Mouse (Mus musculus): ENCODE measurements at regions not wholly inside any gene's neighbourhood (a gene's known extent, or its start where the extent isn't known, plus 50 kb on each side); places are given as distances from the start of the nearest gene placed in this dataset.
"Not testable (repeated sequence)": the region's sequence is repeated elsewhere in the genome, so short reads cannot be mapped to it uniquely, and the experiment has no call there.

DNA sequence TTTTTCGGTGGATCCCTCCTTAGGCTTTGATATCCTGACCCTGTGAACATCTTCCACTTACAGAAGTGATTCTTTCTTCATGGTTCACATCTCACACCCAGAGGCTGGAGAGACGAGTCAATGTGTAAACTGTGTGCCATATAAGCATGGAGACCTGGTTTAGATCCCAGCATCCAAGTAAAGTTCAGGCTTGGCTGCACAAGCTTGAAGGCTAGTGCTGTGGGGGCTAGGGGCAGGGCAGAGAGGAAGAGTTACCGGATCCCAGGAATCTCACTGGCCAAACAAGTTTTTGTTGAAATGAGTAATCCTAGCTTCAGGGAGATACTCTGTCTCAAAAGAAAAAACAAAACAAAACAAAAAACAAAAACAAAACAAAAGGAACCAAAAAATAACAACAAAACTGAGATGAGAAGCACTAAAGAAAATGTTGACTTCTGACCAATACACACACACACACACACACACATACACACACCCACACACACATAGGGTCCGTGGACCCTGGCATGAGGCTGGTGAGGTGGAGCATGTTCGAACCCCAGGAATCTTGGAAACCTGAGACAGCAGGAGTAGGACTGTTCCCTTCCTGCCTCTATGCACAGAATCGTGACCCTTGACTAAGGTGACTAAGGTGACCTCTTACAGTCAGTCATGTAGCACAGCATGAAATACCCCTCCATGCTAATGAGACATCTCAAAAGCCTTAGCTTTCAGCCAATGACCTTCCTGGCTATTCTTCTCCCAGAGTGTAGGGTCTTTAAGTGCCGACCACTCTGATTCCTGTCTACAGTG is 55.2 kb downstream of the Gm12728 start:
- no peak for ATAC-seq (ENCODE audit: low TSS enrichment)

DNA sequence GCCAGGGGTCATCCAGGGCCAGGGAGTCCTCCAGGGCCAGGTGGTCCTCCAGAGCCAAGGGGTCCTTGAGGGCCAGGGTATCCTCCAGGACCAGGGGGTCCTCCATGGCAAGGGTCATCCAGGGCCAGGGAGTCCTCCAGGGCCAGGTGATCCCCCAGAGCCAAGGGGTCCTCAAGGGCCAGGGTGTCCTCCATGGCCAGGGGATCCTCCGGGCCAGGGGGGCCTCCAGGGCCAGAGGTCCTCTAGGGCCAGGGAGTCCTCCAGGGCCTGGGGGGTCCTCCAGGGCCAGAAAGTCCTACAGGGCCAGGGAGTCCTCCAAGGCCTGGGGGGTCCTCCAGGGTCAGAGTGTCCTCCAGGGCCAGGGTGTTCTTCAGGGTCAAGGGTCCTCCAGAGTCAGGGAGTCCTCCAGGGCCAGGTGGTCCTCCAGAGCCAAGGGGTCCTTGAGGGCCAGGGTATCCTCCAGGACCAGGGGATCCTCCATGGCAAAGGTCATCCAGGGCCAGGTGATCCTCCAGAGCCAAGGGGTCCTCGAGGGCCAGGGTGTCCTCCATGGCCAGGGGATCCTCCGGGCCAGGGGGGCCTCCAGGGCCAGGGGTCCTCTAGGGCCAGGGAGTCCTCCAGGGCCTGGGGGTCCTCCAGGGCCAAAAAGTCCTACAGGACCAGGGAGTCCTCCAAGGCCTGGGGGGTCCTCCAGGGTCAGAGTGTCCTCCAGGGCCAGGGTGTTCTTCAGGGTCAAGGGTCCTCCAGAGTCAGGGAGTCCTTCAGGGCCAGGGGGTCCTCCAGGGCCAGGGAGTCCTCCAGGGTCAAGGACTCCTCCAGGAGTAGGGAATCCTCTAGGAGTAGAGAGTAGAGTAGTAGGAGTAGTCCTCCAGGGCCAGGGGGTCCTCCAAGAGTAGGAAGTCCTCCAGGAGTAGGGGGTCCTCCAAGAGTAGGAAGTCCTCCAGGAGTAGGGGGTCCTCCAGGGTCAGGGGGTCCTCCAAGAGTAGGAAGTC is 56.6 kb downstream of the Gm12728 start:
- ATAC-seq (ENCODE audit: low TSS enrichment), result not testable (repeated sequence)

DNA sequence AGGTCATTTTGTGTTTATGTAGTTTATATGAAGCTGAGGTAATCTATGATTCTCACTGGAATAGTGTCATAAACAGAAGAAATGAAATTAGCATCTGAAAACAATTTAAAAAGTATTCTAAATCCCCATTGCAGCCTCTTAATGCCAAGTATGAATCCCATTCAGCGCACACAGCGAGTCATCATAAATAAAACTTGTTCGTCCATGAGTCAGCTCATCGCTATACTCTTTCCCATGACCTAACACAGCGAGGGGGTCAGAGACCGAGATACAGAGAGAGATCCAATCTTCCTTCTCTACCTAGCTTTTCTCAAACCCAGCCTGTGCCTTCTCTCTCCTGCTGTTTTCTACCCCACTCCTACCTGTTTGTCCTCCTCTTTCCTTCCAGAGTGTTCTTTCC is 63.4 kb downstream of the Gm12728 start:
- ATAC-seq (ENCODE audit: low TSS enrichment), result no peak

DNA sequence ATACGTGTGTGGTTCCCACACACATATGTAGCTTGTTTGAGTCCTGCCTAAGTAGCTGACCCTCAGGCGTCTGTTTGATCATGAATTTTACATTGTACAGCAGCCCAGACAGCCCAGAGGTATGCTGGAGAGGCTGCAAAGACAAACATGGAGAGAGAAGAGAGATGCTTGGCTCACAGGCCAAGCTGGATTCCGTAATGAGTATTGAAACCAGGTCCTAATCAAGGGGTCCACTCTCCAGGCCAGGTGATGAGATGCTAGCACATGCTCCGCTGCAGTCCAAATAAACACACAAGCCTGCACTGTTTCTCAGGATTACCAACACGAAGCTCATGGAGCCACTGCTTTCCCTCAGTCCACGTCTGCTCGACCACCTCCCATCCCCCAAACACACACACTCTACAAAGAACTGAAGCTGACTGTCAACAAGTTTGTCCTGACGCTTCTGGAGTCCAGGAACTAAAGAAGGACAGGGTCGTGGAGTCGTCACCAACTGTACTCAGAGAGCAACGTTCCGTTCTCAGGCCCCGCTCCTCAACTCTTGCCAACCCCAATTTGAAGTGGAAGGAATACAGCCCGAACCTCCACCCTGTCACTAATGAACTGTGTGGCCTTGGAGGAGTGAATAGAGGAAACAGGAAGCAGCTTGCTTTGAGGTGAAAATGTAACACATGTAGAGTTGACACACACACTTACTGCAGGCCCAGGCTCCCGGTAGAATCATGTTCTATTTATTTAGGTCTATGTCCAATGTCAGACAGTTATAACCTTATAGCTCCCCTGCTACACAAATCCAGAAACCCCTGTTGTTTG is 69.6 kb downstream of the Gm12728 start:
- no peak for ATAC-seq (ENCODE audit: low TSS enrichment)

DNA sequence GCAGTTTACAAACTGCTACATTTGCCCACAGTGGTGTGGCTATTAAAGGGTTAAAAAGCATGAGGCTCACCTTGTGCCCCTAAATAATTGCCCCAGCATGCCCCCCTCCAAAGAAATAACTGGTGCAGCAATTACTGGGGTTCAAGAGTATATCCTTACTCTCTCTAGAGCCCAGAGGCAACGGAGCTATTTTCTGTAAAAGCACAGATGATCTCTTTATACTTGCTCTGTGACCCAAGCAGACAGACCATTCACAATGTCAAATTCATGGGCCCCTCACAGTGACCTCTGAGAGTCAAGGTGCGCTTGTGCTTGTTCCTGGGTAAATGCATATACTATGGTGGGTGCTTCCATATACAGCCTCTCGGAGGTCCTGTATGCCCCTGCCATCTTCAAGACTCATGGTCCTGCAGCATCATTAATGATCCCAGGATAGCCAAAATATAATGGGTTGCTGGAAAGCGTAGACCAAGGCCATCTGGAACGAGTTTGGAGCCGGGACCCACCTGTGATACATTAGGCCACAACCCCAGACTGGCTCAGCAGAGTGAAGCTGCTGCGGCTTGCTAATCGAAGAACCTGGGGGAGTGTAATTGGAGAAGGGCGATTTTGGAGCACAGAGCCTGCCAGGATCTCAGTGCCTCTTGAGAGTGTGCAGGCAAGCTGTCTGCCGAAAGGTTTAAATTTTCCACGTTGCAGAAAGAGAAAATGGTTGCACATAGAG is 71.4 kb downstream of the Gm12728 start:
- ATAC-seq (ENCODE audit: low TSS enrichment), result no peak

DNA sequence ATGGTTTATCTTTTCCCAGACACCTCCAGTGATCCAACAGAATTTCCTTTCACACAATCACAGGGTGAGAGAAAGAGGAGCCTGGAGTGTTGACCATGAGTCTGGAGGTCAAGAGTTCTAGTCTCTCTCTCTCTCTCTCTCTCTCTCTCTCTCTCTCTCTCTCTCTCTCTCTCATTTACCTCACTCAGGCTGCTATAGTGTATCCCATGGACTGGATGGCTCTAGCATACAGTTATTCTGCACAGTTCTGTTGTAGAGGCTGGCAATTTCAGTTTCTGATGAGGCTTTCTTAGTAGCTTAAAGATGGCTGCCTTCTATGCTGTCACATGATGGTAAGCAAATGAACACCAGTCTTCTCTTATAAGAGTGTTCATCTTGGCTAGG is 72.0 kb downstream of the Gm12728 start:
- ATAC-seq (ENCODE audit: low TSS enrichment), result no peak

DNA sequence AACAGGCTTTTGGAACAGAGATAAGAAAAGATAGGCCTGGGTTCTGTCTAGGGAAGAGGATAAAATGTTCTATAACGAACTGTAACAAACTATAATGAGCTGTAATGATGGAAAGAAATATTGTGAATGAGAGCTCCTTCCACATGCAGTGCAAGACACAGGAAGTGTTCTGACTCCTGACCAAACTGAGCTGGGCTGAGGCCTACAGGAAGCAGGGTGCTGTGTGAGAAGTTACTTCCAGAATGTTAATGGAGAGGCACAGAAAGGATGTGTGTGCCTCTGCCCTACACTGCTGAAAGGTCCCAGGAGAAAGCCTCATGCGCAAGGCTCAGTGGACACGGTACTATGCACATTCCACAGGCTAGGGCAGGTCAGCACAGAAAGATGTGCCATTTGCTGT is 80.8 kb downstream of the Gm12728 start:
- ATAC-seq (ENCODE audit: low TSS enrichment), result no peak

DNA sequence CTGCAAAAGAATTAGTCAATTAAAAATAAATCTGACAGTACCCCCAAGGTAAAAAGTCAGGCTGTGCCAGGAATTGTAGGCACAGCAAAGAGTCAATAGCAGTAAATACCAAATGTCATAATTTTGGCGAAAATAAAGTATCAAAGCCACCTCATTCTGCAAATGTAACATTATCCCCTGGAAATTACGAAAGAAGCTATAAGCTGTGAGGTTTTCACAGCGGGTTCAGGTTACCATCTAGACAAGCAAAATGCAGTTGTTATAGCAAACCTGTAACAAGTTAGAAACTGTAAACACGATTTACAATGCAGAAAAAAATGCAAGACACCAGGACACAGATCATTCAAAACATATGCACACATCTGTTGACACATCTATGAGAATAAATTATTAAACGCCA is 87.6 kb downstream of the Gm12728 start:
- ATAC-seq (ENCODE audit: low TSS enrichment), result no peak

DNA sequence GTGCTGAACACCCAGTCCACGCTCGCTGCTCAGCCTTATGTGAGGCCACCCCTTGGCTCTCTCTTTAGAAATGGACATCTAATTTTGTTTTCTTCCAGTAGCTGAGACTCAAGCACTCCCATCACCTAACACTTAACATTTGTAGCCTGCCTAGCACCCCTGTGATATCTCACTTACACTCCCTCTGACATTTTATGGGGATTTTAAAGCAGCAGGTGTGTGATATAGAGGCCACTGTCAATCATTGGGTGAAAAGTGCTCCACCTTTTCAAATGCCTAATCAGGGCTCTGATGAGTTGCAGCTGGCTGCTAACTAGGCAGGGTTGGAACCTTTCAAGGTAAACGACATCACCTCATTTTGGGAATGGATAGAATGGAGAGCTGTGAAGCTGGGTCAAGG is 90.2 kb downstream of the Gm12728 start:
- ATAC-seq (ENCODE audit: low TSS enrichment), result no peak

DNA sequence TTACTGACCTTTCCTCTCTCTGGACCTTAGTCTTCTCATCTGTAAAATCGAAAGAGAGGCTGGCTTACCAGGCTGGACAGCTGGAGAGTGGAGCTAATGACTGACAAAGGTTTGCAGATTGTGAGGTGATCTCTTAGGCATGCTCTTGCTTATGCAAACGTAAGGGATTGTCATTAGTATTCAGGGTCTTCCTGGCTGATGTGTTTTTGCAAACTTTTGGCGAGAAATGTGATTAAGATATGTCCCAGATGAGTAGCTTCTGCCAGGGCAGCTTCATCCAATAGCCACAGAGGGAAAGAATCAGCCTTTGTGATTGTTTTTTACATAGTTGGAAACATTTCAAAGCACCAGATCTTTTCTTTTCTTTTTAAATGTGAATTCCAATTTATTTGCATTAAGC is 95.1 kb downstream of the Gm12728 start:
- no peak for ATAC-seq (ENCODE audit: low TSS enrichment)

DNA sequence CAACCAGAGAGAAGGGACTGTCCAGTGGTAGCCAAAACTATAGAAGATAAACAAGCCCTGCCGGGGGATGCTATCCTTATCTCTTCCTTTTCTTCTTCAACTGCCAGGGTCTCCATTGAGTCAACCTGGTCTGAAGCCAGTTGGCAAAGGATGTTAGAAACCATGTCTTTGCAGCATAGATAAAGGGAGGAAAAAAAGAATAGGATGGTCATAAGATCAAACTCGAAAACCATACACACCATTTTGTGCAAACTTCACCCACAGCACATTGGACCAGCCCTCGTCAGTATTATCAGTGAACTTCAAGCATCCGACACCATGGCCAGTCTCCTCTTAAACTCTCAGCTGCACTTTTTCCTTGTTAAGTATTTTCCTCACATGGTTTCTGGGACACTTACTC is 101.8 kb downstream of the Gm12728 start:
- ATAC-seq (ENCODE audit: low TSS enrichment), result no peak

DNA sequence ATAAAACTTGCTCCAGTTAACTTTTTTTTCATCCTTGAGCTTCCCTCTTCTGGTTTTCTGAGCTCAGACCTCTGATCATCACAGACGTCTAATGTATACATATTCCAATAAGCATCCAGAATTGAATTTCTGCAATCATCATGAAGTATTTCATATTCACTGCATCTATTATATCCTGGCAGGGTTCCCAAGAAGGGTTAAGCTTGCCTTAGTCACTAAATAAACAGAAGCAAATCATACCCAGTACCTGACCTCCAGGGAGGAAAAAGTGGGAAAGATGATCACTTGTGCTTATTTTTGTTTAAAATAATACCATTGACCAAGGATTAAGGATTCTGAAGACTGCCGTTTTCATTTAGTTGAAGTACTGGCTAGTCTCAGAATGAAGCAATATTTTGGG is 102.4 kb downstream of the Gm12728 start:
- ATAC-seq (ENCODE audit: low TSS enrichment), result no peak

DNA sequence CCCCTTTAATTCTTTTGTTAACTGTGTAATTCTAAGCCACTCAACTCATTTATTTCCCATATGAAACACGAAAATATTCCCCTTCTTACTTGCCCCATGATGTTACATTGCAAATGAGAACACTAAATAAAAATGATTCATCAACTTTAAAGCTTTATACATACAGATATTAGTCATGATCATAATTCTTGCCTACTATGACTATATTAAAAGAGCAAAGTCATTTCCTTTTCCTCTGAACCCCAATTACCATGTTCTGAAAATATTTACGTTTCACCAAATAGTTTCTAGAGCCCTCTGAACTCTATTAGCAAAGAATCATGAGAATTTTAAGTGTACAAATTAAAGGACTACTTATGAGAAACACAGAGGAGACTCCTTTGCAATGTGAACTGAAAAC is 105.4 kb downstream of the Gm12728 start:
- no peak for ATAC-seq (ENCODE audit: low TSS enrichment)

DNA sequence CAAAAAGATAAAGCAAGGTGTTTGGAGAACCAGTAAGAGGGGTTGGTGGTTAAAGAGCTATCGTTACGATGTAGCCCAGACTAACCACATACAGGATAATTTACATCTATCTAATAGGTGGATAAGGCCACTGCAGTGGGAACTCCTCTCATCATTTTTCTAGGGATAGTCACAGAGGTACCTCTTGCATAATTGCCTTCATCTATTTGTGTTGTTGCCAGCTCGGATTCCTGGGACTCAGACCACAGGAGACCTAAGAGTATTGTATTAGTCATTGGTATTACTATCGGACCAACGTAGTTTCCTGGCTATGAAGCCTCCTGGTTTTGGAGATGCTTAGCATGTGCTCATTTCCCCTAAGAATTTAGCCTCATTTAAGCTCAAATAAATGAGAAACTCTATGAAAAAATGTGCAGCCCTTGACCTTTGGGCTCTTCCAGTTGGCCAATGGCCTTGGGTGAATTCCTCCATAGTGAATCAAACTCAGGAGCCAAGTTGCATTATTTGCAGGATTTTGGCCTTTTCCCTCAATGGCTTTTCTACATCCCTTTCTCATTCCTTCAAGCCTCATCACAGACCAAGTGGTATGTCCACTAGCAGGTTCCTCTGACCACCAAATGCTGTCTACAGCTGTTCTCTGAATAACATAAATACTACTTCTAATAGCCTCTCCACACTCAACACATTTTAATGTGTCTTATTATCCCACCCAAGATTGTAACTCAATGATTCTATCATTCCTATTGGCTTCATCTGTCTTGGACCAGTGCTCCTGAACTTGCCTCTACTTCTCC is 108.6 kb downstream of the Gm12728 start:
- no peak for ATAC-seq (ENCODE audit: low TSS enrichment)

DNA sequence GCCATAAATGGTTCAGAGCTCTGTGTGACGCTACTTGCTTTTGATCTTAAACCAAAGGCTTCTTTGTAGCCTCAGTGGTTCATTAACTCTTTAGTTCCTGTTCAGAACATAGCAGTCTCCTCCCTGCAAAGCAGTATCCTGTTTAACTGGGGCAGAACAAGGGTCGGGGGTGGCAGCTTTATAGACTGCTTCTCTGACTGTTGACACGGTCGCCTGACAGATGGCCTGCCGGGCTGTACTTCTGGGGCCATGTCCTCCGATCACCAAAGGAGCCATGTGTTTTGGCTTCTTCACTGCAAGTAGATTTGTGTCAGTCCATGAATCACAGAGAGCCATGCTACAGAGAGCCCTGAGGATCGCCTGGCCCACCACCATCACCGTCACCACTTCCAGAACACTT is 115.2 kb downstream of the Gm12728 start:
- no peak for ATAC-seq (ENCODE audit: low TSS enrichment)

DNA sequence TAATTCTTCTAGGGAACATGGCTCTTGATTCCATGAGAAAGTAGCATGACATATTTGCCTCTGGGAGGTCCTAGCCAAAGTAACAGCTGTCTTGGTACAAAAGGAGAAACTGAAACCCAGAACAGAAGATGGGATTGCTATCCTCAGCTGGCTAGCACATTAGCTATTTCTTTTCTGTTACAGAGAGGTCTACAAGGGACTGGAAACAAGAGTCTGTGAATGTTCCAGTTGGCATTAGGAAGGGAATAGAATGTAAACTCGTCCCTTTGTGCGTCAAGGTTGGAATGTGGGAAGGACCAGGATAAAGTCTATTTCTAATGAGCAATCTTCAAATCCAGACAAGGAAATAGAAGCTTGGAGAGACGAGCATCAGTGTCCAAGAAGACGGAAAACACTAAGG is 116.7 kb downstream of the Gm12728 start:
- ATAC-seq (ENCODE audit: low TSS enrichment), result no peak

DNA sequence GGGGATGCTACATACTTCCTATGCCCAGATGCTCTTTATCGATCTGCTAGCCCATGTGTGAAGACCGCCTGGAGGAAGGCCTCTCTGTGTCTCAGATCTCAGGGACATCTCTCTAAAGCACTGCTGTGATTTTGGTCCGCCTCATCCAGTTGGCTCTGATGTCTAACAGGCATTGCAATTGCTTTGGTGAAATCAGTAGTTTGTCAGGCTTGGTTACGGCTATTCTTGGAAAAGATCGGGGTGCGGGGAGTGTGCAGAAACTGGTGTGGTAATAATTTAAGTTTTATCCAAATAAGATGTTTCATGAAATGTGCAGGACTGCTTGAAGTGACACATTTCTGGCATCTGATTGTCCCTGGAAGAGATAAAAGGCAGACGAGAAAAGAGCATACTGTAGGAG is 117.9 kb downstream of the Gm12728 start:
- no peak for ATAC-seq (ENCODE audit: low TSS enrichment)

DNA sequence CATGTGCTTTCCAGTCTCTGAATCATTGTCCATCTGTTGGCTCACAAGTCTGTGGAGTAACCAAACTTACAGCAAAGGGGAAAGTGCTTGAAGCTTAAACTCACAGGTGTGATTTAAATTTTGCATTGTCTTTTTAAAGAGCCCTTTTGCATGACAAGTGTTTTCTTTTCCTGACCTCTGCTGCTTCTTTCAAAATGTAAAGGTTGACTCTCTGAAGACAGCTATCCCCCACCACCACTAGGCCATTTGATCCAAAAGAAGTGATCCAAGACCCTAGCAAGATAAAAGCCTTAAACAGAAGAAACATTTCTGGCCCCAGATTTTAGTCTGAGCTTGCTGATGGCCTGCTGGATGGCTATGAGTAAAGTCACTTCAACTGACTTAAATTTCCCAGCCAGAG is 118.6 kb downstream of the Gm12728 start:
- ATAC-seq (ENCODE audit: low TSS enrichment), result no peak

DNA sequence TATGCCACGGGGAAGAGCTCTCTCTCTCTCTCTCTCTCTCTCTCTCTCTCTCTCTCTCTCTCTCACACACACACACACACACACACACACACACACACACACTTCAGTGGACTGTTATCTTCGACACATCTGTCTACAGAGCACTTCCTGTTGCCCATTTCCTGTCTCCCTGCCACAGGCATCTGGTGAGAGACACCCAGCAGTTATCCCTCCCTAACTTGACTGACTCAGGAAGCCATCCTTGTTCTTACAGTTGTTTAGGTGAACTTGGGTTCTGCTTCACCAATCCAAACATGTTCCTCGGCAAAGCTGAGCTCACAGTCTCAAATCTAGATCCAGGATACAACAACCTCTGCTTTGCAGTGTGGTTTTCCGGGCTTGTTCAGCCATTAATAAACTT is 119.6 kb downstream of the Gm12728 start:
- no peak for ATAC-seq (ENCODE audit: low TSS enrichment)

DNA sequence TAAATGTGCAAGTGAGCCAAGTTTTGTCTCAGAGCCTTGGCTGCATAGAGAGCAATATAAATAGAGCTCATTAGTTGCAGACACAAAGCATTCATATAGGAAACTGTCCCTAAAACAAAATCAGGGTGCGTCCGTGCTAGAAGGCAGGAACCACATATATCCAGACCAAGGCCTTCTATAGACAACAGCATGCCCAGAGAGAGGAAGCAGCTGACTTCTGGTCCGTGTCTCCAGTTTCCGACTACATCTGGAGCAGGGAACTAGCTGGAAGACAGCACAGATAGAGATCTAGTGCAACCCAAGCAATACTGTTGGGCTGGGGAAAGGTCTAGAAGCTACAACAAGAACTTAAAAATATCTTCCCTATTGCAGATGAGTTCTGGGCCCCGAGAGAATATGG is 121.0 kb downstream of the Gm12728 start:
- no peak for ATAC-seq (ENCODE audit: low TSS enrichment)

DNA sequence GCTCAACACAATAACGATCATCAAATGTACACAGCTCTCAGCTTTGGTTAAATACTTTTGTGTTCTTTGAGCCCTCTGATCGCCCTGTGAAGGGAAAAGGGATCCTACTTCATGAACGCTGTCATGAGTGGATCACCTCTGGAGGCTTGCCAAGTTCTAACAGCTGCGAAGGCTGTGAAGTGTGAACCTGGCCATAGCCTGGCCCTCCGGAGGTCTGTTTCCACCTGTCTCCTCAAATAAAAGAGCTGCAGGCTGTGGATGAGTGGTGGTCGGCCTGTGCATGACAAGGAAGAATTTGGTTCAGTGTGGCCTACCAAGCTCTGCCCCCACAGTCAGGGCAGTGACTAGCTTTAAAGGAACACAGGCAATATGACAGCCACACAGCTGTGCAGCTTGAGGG is 122.0 kb downstream of the Gm12728 start:
- ATAC-seq (ENCODE audit: low TSS enrichment), result no peak
